Mouse (Mus musculus) urinary bladder, adult 2 months (tissue): ENCODE measurements around the gene Slc26a10. TPM values are rescaled to one million over a fixed set of nuclear protein-coding genes. Genes with fewer than 3 reads are reported as not detected.

ENCODE experiments used
- DNase-seq: peaks from one replicate; pipeline ENCODE4 v3.0.0; 2022; ENCODE audit warnings: low spot score
- polyA plus RNA-seq: library from polyadenylated mRNA; depleted of rRNA; stranded (reverse); fragments of >200 nt; gene quantifications from 2 replicates; pipeline ENCODE4 v1.2.3, GENCODE M21; 2012; rRNA removed

Gene Slc26a10
- polyA plus RNA-seq, result 0.72 and 1.5 TPM in 2 replicates

GRCm38 (mm10) chr10:127179871-127180694, at the start of gene Slc26a10:
Gene Slc26a10, minus strand, starts transcription at chr10:127180645.
- DNase-seq, result no peak

GRCm38 (mm10) chr10:127228897-127229296, 48.5 kb upstream of the Slc26a10 start:
- DNase-seq, result no peak

- DNase-seq, result no peak
Observed at GRCm38 (mm10) chr10:127227163-127227562, 46.7 kb upstream of the Slc26a10 start.

- DNase-seq, result no peak
Observed at GRCm38 (mm10) chr10:127226318-127226895, 46.0 kb upstream of the Slc26a10 start.

- DNase-seq, result no peak
Observed at GRCm38 (mm10) chr10:127225732-127226131, 45.3 kb upstream of the Slc26a10 start.

GRCm38 (mm10) chr10:127225213-127225612, 44.8 kb upstream of the Slc26a10 start:
- DNase-seq, result no peak

DNA sequence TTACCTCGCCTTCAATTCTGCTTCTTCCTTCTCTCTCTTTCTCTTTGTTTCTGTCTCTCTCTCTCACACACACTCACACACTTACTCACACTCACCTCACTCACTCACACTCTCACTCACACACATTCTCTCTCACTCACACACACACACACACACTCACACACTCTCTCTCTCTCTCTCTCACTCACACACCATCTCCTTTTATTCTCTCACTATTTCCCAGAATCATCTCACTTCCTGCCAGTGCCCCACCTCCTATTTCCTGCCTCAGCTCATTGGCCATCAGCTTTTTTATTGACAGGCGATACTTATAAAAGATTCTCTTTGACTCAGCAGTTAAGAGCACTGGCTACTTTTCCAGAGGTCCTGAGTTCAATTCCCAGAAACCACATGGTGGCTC, 37.9 kb upstream of the Slc26a10 start:
- DNase-seq, result no peak

GRCm38 (mm10) chr10:127217177-127217576, 36.7 kb upstream of the Slc26a10 start:
- DNase-seq, result no peak

GRCm38 (mm10) chr10:127216456-127216855, 36.0 kb upstream of the Slc26a10 start:
- DNase-seq, result no peak

DNA sequence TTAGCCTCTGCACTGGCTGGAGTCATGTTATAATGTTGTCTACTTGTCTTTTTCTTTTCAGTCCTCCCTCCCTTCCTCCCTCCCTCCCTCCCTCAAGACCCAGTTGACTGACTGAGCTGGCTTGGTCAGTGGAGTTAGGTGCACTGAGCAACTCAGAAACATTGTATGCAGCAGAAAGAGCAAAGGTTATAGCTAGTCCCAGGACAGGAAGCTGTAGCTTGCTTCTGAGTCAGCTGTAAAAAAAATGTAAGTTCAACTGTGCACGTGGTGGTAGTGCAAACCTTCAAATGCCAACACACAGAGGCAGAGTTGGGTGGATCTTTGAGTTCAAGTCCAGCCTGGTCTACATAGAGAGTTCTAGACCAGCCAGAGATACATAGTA, 34.0 kb upstream of the Slc26a10 start:
- no peak for DNase-seq

- no peak for DNase-seq
Observed at GRCm38 (mm10) chr10:127213704-127214421, 33.4 kb upstream of the Slc26a10 start.

DNA sequence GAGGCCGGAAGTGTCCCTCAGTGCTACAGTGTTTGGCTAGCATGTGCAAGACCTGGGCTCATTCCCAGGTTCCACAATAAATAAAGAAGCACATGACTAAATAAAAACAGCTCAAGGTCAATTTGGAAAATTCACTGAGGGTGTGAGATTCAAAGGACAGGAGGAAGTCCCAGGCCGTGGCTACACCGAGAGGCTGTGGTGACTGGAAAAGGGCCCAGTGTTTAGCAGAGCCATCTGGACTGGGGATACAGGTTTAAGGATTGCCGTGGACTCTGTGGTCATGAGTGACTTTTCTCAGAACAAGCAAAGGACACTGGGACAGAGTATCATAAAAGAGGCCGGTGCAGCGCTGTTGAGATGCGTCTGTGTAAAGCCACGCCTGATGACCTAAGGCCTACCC, 32.8 kb upstream of the Slc26a10 start:
- DNase-seq, result no peak

DNA sequence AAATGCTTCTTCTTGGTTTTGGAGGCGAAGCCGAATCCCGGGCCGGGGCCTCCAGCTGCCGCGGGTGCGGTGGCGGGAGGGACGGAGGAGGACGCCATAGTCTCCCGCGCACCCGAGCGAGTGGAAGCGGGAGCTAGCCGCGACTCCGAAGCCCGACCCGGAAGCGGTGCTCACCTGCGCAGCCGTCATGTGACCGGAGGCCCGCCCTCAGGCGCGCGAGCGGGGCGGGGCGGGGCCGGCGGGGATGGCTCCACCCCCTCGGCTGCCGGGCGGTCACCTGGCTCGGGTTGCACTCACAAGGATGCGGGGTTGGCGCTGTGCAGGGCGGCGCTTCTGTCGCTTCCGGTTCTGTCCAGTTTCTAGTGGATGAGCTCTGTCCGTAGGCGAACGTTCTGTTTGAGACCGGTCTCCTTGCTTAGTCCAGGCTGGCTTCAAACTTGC, 31.0 kb upstream of the Slc26a10 start, which contains the start of gene Pip4k2c:
Pip4k2c (minus strand) TSS at position 172 of the 441 bp plus-strand sequence.
- DNase-seq, result peak; percentile 89

DNA sequence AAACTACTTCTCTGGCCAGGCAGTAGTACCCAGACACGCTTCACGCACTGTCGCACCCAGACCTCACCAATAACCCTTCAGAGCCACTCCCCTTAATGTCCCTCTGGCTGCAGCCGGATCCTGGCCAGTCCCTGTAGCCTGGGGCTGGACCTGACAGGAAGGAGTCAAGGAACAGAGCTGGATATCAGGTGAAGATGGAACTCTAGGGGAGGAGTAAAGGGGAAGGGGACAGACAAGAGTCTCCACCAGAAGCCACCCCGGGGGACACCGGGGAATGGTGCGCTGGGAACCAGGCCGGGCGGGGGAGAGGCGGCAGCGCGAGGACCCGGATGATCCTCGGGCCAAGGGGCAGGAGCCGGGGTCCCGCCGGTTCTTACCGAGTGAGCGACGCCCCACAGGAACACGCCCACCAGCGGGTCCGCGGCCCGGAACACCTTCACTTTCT, 30.5 kb upstream of the Slc26a10 start:
- no peak for DNase-seq

DNA sequence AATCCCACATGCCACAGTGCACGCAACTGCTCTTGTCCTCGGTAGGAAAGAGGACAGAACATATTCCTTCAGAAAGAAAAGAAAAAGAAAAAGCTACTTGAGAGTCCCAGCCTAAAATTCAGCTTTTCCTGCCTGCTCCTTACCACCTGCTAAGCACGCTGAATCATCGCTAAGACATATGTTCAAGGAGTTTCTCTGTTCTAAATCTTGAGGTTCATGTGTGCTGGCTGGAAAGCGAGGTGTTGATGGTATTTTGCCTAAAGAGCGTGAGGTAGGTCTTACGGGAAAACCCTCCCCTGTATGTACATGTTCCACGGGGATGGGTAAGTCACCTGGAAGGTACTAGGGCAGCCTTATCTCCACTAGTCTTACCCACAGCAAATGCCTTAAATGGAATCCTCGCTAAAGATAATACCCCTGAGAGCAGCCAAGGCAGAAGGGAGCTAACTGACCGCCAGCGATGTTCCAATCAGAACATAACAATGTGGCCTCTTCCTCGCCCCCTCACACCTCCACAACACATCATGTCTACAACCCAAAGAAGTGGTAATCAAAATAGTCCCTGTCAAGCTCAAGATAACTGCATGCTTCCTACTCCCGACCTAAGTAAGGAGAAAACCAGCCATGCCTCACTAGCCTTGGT, 29.6 kb upstream of the Slc26a10 start:
- DNase-seq, result no peak

DNA sequence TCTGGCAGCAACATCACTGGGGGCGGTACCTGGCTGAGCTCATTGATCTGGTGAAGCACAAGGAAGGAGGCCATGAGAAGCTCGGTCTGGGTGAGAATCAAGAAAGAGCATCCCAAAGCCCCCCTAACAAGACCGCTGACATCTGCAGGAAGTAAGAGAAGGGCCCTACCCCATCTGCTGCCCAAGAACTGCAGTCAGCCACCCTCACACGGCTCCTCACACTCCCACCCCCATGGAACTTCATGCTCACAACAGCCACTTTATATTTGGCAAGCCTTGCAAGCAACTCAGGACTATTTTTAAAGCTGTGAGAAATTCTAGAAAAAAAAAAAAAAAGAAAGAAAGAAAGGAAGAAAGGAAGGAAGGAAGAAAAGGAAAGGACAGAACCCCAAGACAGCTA, 28.5 kb upstream of the Slc26a10 start:
- no peak for DNase-seq

- no peak for DNase-seq
Observed at GRCm38 (mm10) chr10:127205373-127205772, 24.9 kb upstream of the Slc26a10 start.

- no peak for DNase-seq
Observed at GRCm38 (mm10) chr10:127204589-127204988, 24.1 kb upstream of the Slc26a10 start.

GRCm38 (mm10) chr10:127203106-127203505, 22.7 kb upstream of the Slc26a10 start:
- no peak for DNase-seq

GRCm38 (mm10) chr10:127200279-127200678, 19.8 kb upstream of the Slc26a10 start:
- DNase-seq, result no peak

- no peak for DNase-seq
Observed at GRCm38 (mm10) chr10:127199474-127199873, 19.0 kb upstream of the Slc26a10 start.

DNA sequence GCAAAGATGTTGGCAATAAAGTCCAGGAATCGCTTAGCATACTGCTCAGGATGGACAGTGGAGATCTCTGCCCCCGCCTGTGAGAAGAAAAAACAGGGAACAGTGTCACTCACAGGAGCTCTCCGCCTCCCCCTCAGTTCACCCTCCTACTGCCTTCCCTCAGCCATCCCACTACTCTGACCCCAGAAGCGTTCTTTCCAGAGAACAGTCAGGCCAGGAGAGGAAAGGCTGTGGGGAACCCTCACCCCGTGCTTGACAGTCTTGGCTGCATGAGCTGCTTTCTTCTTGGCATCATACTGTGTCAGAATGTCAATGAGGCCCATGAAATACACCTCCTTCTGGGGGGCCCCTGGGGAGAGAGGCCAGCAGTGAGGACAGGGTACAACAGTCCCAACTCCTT, 18.6 kb upstream of the Slc26a10 start:
- DNase-seq, result no peak
